Mouse (Mus musculus): ENCODE measurements around the gene Rassf3. TPM values are rescaled to one million over a fixed set of nuclear protein-coding genes. Genes with fewer than 3 reads are reported as not detected.

The Rassf3 gene
- total and polyA plus RNA-seq, 3 experiments = 9.3 to 50.9 (median 32.2) TPM

DNA sequence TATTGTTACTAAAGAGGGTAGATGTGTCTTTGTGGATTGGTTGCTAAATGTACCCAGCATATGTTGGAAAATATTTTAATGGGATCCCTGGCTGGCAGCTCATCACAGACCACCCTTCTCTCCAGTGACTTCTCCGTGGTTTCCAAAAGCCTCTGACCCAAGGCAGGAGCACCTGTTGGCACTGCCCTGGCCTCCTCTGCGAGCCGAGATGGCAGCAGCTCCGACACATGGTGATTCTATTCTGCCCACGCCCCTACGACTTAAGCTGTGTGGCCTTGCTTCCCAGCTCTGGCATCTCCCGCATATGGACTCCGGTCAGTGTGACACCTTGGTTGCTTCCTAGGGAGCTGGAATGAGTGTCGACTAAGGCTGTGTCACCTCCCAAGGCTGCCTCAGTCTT, 73.0 kb downstream of the Rassf3 start:
- DNase-seq = no peak

DNA sequence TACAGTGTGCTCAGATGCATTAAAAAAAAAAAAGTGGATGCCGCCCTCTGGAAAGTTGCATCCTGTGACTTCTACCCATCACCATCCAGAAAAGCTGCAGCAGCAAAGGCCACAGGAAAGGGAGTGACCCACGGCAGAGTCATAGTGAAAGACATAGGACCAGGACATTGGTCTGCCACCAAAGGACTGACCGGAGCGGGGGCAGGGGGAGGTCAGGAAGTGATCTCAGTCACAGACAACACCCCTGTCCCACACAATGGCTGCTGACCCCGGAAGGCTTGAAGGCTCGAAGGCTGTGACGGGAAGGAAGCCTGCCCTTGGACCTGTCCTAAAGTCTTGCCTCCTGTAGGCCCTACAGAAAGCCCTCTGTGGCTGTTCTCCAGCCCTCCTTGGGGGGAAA, 75.1 kb downstream of the Rassf3 start:
- DNase-seq = no peak

DNA sequence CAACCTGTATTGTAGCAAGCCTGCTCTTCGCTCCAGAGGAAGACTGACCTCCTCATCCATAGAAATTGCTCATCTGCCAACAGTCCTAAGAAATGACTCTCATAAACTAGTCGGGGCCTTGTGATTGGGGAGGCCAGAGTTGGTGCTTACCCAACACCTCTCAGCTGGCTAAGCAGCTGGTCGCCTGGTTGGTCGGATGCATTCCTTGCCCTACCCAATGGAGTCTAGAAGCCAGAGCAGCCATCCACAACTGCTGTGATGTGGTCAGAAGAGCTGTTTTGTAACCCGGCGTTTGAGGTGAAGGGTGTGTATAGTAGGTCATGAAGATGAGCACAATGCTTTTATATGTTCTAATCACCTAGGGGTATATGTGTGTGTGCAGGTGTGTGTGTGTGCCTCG, 77.5 kb downstream of the Rassf3 start:
- no peak for DNase-seq

DNA sequence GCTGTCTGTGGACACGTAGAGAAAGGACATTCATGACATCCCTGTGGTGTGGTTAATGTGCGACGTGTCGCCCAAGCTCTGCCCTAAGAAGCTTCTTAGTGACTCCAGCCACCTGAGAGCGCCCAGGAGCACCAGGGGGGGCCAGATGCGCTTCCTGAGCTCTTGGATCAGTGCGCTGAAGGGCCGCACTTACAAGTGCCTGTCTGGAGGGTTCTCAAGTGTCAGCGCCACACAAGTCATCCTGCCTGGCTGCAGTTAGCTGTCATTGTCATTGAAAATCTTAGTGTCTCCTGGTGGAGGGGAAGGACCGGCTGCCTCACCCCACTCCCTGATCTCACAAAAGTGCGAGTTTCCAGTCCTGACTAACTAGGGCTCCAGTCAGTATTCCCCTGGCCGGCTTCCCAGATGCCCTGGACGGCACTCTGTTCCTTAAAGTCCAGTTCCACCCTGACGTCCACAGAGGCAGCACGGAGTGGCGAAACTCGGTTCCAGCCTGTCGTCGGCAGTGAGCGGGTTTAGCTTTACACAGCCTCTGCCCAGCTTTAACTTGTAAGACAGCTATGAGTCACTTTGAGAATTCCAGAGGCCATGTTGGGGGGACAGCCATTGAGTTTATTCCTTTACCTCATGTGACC, 80.5 kb downstream of the Rassf3 start:
- no peak for DNase-seq

DNA sequence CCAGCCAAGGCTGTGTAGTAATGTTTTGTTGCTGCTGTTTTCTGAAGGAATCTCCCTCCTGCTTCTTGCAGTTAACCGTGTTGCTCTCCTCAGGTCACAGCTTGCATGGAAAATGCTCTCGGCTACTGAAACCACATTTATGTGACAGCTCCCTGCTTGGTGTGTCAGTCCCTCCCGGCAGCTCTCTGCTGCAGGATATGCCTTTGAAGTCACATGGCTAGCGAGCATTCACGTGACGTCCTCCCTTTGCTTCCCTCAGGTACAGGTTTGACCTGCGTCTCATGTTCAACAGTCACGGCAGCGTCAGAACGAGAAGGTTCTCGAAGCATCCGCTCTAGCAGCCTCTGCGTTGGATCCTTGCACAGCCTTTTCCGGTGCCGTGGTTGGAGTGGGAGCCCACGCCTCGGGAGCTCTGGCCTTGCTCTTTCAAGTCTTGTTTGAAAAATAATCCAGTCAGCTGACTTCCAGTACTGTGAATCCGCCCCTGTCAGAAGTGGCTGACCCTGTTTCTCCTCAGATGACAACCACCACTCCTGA, 81.3 kb downstream of the Rassf3 start:
- peak; percentile 58 for DNase-seq

DNA sequence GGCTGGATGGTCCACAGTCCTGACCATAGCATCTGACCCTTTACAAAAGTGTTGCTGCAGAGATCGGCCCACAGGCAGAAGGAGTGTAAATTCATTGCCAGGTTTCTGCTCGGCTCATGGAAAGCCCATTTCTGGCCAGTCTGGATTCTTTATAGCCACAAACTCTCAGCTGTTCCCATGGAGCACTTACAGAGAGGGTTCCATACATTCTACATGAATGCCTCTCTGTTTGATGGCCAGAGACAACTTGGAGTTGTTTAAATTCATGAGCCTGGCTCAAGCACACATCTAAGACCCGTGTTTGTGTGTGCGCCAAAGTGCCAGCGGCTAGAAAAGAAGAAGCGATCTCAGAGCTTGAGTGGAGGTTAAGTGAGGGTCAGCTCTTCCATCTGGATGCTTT, 81.9 kb downstream of the Rassf3 start:
- no peak for DNase-seq

DNA sequence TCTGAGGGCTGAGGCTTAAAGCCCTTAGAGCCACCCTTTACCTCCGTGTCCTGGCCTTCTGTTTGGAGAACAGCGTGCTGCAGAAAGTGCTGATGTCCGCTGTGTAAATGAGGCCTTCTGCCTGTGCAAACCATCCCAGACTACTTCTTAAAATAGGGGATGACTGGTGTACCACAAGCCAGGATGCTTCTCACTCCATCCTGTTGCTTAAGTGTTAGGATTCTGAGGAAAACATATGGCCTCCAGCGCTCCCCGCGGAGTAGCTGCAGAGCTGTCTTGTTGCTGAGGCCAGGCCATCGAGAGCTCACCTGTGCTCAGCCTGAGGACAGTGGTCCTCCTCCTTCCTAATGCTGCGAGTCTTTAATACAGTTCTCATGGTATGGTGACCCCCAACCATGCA, 84.2 kb downstream of the Rassf3 start:
- no peak for DNase-seq

DNA sequence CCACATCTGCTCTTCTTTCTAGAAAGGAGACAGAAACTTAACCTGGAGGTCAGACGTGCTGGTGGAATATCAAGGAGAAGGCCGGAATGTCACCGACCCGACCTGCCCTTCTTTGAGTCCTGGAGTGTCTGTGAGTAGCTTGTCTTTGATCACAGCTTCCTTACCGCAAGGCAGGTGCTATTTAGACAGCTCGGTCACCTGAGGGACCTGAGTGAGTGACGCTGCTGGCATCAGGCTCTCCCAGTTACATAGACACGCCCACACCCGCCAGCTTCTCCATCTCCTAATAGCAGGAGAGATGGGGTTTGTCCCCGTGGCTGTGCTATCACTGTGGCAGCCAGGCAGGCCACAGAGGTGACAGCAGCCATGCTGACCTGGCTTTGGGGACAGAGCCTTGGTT, 85.5 kb downstream of the Rassf3 start:
- DNase-seq = no peak

DNA sequence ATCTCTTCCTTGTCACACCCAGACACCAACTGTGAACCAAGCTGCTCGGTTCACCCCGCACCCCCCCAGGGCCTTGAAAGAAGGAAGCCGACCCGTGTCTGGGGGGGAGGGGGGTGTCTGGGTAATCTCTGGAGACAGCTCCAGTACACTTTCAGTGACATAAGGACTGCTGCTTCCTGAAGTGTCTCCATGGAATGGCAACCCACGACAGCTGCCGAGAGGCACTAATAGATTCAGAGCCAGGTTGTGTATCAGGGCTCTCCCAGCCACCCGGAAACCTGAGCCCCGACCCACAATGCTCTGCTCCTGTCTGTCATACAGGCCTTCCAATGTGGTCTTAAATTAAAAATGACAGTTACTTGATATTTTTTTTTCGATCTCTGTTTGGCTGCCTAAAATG, 89.8 kb downstream of the Rassf3 start:
- no peak for DNase-seq

DNA sequence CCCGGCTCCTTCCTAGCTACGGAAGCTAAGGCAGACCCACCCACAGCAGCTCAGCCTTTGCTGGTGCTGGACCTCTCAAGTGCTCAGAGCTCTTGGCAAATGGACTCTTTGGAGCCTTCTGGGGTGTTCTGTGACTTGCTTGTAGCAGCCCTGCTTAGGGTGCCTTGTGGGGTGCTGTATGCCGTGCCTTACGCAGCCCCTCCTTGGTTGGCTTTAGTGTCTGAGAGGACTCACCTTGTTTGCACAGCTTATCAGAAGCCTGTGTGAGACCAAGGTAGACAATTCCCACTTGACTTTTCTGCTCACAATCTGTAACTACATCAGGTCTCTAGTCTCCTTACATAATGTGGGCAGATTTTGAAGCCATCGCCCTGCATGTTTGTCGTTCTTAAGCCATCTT, 90.5 kb downstream of the Rassf3 start:
- no peak for DNase-seq

DNA sequence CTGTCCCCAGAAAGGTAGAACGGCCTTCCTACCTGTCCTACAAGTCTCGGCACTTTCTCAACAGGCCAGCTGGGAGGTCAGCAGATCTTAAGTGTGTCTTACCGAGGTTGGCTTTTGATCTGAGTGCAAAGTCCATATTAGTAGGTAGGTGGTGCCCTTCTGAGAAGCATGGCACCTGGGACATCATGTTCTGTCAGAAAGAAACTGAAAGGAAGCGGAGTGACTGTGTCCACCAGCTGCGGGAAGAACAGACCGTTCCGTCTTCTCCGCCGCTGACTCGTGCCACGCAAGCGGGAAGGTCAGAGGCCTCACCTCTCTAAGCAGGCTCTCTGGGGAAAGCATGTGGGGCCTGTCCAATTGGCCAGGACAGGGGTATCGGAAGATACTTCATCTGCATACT, 91.4 kb downstream of the Rassf3 start:
- no peak for DNase-seq

DNA sequence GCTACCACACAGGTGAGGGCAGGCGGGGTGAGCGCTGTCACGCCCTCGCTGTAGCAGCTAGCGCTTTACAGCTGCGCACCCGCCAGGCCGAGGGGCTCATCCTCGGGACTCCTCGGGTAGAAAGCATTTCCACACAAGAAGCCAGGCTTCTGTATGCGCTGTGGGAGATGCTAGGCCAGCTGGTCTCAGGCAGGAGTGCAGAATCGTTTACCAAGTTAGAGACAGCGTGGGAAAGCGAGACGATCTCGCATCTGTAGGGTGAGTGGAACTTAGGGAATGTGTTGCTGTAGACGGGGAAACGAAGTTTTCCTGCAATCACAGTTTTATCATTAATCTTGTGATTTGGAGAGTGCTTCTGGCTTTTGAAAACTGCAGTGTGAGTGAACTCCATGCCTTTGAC, 94.9 kb downstream of the Rassf3 start:
- no peak for DNase-seq

DNA sequence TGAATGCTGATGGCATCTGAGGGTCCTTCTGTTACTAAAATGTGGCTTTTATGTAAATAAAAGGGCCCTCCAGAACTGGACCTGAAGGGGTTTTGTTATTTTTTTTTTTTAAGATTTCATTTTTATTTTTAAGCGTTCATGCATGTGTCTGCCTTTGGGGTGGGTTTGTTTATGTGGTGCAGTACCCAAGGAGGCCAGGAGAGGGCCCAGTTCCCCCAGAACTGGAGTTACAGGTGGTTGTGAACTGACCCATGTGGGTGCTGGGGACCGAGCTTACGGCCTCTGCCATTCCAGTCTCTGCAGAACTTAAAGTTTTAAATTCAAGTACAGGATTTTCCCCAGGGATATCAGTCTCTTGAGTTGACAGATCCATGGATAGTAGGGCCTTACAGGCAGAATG, 96.8 kb downstream of the Rassf3 start:
- DNase-seq = no peak

DNA sequence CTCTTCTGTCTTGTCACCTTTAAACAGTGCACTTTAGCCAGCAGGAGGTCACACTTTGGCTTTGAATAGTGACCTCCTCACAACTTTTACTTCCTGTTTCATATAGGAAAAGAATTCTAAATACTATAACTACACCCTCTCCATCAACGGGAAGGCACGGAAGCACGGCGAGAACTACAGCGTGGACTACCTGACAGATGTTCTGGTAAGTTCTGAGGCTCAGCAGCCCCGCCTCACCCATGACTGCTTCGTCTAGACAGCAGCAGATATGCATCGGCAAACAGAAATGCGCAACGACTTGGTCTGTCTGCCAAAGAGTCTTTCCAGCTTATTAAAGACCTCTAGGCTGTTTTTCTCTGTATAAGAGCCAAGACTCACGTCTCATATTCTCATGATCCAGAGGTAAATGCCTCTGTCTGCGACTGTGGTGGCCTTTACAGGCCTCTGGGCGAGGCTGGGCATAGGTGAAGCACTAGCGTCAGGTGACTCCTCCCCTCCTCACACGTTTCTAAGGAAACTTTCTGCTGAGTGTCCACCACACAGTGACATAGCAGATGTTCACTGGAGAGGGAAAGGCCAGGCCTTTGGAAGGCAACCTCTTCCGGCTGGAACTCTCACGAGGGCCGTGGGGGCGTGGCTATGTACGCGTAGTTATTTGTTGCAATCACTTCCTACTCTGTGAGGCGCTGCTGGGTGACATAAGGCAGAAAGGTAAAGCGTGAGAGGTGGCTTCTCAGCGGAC, 99.4 kb downstream of the Rassf3 start:
- no peak for DNase-seq

DNA sequence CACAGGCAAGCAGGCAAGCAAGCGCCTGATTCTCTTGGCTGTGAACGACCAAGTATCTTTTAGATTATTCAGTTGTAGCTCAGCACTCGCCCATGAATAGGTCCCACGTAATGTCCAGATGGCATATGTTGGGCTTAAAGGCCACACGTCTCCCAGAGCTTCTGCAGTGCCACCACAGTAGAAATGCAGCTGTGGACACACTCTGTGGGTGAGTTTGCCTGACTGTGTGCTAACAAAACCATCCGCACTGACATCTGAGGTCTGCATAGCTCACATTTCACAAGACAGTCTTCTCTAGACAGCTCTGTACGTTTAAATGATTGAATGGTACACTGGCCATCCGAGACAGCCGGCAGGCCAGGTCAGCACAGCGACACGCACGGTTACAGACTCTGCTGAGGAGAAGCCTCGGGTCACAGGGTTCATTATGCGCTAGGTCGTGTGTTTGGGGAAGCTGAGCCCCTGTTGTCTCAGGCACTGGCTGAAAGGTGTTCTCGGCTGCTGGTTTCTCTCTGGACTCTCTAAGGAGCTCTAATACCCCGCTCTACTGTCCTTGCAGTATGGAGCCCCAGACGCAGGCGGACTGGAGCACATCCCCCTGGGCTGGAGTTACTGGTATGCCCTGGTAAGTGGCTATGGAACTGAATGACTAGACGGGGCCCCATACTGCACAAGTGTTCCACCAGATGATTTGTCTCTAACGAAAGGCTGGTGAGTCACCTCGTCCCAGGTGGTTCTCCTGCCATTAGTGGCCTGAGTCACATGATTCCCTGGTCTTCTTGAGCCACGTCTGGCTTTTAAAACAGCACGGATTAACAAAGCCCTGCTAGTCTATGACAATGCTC, 100.3 kb downstream of the Rassf3 start:
- DNase-seq = no peak

DNA sequence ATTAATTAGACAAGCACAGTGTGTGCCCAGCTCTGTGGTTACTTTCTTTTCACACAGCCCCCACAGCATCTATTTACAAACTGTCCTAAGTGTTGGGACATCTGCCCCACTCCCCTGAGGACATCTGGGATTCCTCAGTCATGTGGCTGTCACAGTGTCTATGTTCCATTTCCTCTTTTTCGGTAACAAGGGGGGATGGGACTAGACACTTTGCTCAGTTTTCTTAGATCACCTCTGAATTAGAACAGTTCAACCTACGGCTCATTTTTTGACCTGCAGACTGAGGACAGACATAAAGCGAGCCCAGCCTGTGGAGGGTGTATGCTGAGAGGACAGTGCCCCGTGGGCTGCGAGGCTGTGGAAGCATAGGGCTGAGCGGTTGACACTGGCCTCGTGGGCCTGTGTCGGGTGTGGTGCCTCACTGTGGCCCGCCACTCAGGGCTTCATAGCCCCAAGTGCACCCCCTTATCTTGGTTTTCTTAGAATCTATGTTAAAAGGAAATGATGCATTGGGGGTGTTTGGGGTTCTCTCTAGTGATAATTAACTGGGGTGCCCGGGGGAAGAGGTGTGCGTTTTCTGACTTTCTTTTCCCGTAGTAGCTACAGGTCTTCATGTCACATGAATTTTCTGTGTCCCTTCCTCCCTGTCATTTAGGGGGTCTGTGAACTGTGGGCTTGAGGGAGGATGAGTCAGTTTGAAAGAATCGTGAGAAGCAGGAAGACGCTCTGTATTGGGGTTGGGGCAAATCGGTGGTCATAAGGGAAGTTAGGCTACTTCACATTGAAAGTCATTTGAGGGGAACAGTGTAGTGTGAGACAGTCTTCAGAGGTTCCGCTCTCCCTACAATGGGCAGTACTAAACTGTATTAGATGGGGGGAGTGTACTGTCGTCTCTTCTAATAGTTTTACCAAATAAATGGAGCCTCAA, 101.2 kb downstream of the Rassf3 start:
- DNase-seq = no peak

DNA sequence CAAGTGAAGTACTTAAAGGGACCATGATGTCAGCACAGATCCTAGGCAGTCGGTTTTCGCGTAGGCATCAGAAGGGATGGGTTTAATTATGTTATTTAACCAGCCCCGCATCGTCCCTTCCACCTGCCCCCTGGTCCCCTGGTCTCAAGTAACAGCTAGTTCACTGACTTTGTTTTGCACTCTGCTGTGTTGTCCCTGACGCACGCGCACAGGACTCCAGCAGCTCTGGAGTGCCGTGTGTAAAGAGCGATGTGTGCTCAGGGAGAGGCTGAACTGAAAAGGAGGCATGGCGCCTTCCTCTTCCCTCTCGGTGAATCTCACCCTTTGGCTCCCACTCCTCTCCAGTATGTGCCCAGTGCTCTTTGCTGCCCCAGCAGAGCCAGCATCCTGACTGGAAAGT, 102.1 kb downstream of the Rassf3 start:
- no peak for DNase-seq

DNA sequence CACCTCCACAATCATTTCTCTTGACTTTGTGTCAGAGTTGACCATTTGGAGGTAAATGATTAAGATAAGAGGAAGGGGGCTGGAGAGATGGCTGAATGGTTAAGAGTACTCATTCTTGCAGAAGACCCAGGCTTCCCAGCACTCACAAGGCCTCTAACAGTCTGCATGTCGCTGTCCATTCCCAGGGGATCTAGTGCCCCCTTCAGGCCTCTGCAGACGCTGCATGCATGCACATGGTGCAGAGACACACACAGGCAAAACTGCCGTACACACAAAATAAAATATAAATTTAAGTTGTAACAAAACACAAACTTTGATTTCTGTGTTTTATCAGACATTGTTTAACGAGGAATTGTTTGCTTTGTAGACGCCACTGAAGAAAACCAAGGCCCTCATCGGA, 105.4 kb downstream of the Rassf3 start:
- peak; percentile 29 for DNase-seq

DNA sequence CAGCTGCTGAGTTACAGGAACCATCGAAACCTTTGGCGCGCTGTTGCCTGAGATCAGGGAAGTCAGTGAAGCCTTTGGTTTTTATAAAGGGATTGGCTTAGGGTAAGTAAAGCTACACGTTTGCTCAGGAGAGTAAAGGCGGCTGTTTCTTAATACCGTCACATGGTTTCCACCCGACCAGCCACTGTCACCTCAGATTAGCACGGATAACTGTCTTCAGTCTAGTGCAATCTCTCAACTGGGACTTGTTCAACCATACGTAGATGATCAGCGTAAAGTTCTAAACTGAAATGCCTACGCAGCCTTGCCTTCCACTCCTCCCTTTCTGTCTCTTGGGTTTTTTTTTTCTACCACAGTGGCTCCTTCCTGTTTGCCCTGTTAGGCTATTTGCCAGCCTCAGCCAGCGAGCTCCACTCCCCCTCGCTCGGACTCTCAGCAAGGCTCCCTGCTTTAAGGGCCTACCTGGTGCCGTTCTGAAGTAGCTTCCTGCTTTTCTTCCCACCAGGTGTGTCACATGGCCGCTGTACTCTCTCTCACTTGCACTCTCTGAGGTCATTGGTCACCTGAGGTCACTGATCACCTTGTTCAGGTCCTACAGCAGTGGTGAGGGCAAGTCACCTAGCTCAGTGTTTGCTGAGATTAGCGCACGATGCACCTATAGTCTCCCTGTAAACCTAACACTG, 107.2 kb downstream of the Rassf3 start:
- DNase-seq = no peak

DNA sequence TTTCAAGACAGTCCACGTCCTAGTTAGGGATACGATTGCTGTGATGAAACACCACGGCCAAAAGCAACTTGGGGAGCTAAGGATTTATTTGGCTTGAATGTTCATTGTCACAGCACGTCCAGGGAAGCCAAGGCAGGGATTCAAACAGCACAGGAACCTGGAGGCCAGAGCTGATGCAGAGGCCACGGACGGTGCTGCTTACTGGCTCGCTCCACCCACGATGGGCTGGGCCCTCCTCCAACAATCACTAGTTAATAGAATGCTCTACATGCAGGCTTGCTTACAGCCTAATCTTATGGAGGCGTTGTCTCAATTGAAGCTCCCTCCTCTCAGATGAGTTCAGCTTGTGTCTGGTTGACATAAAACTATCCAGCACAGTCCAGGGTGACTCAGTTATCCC, 108.4 kb downstream of the Rassf3 start:
- DNase-seq = no peak

DNA sequence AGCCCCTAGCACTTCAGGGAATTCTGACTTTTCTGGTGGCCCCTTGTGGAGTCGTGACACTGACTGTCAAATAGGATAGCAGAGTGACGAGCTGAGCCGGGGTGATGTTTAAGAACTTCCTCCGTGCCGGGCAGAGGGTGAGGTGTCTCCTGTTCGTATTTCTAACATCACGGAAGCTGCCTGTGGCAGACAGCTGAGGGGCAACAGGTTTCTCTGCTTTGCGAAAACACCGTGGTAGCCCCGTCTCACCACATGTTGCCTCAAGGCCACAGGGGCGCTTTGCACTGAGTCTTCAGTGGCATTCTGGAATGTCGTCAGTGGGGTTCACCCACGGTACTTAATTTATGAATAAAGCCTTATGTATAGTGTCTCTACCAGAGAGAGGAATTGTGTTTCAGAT, 108.9 kb downstream of the Rassf3 start:
- DNase-seq = no peak
